Mouse (Mus musculus): ENCODE measurements at regions not wholly inside any gene's neighbourhood (a gene's known extent, or its start where the extent isn't known, plus 50 kb on each side); places are given as distances from the start of the nearest gene placed in this dataset.

DNA sequence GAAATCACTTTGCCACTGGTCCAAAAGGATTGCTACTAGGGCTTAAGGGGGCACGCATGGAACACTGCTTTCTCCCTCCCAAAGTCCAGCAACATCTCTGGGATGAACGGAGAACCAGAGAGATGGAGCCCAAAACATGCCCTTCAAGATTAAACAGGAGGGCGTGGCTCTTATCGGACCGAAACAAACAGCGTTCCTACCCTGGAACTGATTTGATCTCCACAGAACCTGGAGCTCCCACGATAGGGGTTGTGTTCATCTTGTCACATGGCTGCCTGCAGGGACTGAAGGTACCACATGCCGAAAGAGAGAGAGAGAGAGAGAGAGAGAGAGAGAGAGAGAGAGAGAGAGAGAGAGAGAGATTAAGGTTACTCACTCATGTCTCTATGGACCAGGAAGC, 120.7 kb downstream of the Gm4791 start:
- no peaks in the 10 kb centered on the region for H3K27me3 ChIP-seq (replicated peaks; ENCODE audit: control insufficient read depth, insufficient read depth, low read length)

DNA sequence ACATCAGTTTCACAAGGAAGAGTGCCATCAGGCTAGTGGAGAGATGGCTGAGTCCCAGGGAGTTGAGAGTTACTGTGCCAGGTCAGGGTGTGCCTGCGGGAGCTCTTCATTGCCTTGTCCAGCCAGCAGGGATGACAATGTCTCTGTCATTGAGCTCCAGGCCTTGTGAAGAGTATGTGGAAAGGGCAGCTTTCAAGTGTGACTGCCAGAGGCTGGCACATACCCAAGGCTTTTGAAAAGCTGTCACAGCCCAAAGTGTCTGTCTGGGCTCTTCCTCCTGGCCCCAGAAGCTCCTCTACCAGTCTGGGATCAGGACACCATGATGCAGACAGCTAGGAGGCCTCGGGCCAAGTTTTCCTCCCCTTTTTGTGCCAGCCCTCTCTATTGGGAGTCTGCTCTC, 124.6 kb downstream of the Gm4791 start:
- no peak for ATAC-seq (ENCODE audit: low read depth)
- WGBS = 95% methylated on average over 2 of the region's 2 CpGs

More for the DNA sequence above, 120.7 kb downstream of the Gm4791 start:
- Histone ChIP-seq H3K4me3 (ENCODE audit: low read depth, low read length) (no peak overlapping the region), H3K9me3 (ENCODE audit: control insufficient read depth, low read length) (no peaks in the 10 kb centered on the region), H3K4me1 (ENCODE audit: control insufficient read depth, insufficient read depth, low read length) (no peaks in the 10 kb centered on the region), H3K36me3 (ENCODE audit: control insufficient read depth, insufficient read depth, low read length) (no peaks in the 10 kb centered on the region), H3K27ac (replicated peaks; ENCODE audit: low read depth, low read length) (no peak overlapping the region), H3K4me2 (ENCODE audit: low read depth, low read length) (no peak overlapping the region), H3K9ac (ENCODE audit: low read depth, low read length) (no peak overlapping the region)
- DNase-seq (ENCODE audit: low spot score) (no peak), ATAC-seq (ENCODE audit: low read depth) (no peak)
- 73% methylated on average over 8 of the region's 8 CpGs for WGBS

DNA sequence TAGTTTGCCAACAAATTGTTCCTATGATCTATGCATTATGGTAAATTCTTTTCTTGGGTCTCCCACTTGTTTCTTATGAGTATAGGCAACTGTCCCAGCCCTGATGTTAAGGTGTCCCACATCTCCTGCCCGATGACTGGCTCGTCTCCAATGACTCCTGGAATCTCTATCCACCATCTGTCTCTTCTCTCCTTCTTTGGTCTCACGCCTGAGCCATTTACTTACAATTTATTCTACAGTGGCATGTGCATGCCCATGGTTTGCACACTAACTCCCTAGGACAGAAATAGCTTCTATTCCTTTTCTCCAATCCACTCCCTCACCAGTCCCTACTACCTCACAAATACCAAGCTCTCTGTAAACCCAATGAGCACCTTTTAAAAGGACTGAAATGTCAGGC, 127.0 kb downstream of the Gm4791 start:
- H3K4me2 ChIP-seq (ENCODE audit: low read depth, low read length) = no peak overlapping the region
- H3K9me3 ChIP-seq (ENCODE audit: control insufficient read depth, low read length) = no peaks in the 10 kb centered on the region
- ATAC-seq (ENCODE audit: low read depth) (no peak), DNase-seq (ENCODE audit: low spot score) (no peak)
- H3K9ac ChIP-seq (ENCODE audit: low read depth, low read length) = no peak overlapping the region
- no peaks in the 10 kb centered on the region for H3K36me3 ChIP-seq (ENCODE audit: control insufficient read depth, insufficient read depth, low read length)
- no peak overlapping the region for H3K4me3 ChIP-seq (ENCODE audit: low read depth, low read length)
- WGBS = 81% methylated on average over 3 of the region's 3 CpGs
- no peak overlapping the region for H3K27ac ChIP-seq (replicated peaks; ENCODE audit: low read depth, low read length)
- H3K4me1 ChIP-seq (ENCODE audit: control insufficient read depth, insufficient read depth, low read length) = no peaks in the 10 kb centered on the region
- H3K27me3 ChIP-seq (replicated peaks; ENCODE audit: control insufficient read depth, insufficient read depth, low read length) = no peaks in the 10 kb centered on the region

More for the DNA sequence above, 124.6 kb downstream of the Gm4791 start:
- no peak for DNase-seq (ENCODE audit: low spot score)
- Histone ChIP-seq H3K4me3 (ENCODE audit: low read depth, low read length) (no peak overlapping the region), H3K36me3 (ENCODE audit: control insufficient read depth, insufficient read depth, low read length) (no peaks in the 10 kb centered on the region), H3K27ac (replicated peaks; ENCODE audit: low read depth, low read length) (no peak overlapping the region), H3K27me3 (replicated peaks; ENCODE audit: control insufficient read depth, insufficient read depth, low read length) (no peaks in the 10 kb centered on the region), H3K9me3 (ENCODE audit: control insufficient read depth, low read length) (no peaks in the 10 kb centered on the region), H3K4me2 (ENCODE audit: low read depth, low read length) (no peak overlapping the region), H3K9ac (ENCODE audit: low read depth, low read length) (no peak overlapping the region), H3K4me1 (ENCODE audit: control insufficient read depth, insufficient read depth, low read length) (no peaks in the 10 kb centered on the region)

DNA sequence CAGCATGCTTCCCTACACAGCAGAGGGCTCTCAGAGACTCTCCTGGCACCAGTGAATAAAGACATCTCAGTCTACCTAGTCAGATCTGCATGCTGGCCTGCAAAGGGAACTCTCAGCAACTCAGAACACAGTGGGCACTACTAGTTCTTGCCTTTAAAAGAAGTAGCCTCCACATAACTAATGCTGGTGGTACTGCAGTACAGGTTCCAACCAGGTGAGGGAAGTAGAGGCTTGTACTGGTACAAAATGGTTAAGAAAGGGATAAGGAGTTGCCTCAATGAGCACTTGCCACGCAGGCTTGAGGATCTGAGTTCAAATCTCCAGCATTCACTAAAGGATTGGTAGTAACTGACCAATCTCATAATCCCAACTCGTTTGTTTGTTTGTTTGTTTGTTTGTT, 127.7 kb downstream of the Gm4791 start:
- no peak overlapping the region for H3K27ac ChIP-seq (replicated peaks; ENCODE audit: low read depth, low read length)
- no peaks in the 10 kb centered on the region for H3K27me3 ChIP-seq (replicated peaks; ENCODE audit: control insufficient read depth, insufficient read depth, low read length)
- H3K4me2 ChIP-seq (ENCODE audit: low read depth, low read length) = no peak overlapping the region
- 68% methylated on average over 2 of the region's 2 CpGs for WGBS
- H3K4me3 ChIP-seq (ENCODE audit: low read depth, low read length) = no peak overlapping the region
- H3K9me3 ChIP-seq (ENCODE audit: control insufficient read depth, low read length) = no peaks in the 10 kb centered on the region
- DNase-seq (ENCODE audit: low spot score) (no peak), ATAC-seq (ENCODE audit: low read depth) (no peak)
- H3K36me3 ChIP-seq (ENCODE audit: control insufficient read depth, insufficient read depth, low read length) = no peaks in the 10 kb centered on the region
- no peaks in the 10 kb centered on the region for H3K4me1 ChIP-seq (ENCODE audit: control insufficient read depth, insufficient read depth, low read length)
- no peak overlapping the region for H3K9ac ChIP-seq (ENCODE audit: low read depth, low read length)

DNA sequence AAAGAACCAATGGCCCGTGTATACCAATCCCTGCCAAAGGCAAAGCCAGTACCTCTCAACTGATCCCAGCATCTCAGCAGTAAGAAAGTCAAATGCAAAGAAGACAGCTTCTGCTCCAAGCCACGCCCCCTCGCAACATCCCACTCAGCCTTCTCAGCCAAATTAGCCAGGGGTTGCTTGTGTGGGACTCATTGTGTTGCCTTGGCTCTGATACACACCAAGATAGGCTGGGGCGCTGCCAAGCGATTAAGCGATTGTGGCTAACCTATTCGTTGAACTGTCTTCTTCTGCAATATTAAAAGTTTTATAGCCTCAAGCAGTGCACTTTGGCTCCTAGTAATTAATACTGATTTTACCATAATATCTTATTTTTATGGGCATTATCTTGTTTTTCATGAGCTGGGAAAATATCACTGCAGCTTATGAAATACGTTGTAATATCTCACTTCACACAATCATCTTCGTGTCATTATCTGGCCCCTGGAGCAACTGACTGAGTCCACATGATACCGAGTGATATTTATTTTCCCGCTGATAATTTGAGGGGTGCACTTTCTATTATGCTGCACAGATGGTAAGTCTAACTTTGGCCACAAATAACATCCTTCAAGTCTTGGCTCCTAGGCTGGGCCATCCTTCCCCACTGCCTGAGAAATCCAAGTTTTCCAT, 129.3 kb downstream of the Gm4791 start:
- no peak for DNase-seq (ENCODE audit: low spot score)
- H3K4me1 ChIP-seq (ENCODE audit: control insufficient read depth, insufficient read depth, low read length) = no peaks in the 10 kb centered on the region
- 89% methylated on average over 11 of the region's 11 CpGs for WGBS

DNA sequence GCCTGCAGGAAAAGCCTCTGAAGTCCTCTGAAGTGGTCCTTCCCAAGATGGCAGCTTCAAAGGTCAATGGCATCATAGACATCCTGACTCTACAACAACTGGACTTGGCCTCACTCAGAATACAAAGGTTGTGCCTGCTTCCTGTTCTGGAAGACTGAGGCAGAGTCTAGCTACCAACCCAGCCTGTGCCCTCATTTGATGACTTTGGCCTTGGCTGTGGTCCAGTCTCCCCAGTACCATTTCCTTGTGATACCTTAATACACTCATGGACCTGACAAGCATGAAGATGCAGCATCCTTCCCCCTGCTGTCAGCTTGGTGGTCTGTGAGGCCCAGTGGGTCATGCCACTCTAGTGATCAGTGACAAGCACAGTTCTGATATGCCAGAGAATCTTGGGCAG, 130.6 kb downstream of the Gm4791 start:
- ATAC-seq (ENCODE audit: low read depth) (no peak), DNase-seq (ENCODE audit: low spot score) (no peak)
- no peaks in the 10 kb centered on the region for H3K9me3 ChIP-seq (ENCODE audit: control insufficient read depth, low read length)
- no peak overlapping the region for H3K4me3 ChIP-seq (ENCODE audit: low read depth, low read length)
- no peak overlapping the region for H3K4me2 ChIP-seq (ENCODE audit: low read depth, low read length)
- no peaks in the 10 kb centered on the region for H3K36me3 ChIP-seq (ENCODE audit: control insufficient read depth, insufficient read depth, low read length)
- no peak overlapping the region for H3K27ac ChIP-seq (replicated peaks; ENCODE audit: low read depth, low read length)
- no peaks in the 10 kb centered on the region for H3K27me3 ChIP-seq (replicated peaks; ENCODE audit: control insufficient read depth, insufficient read depth, low read length)
- no peaks in the 10 kb centered on the region for H3K4me1 ChIP-seq (ENCODE audit: control insufficient read depth, insufficient read depth, low read length)
- H3K9ac ChIP-seq (ENCODE audit: low read depth, low read length) = no peak overlapping the region

More for the DNA sequence above, 129.3 kb downstream of the Gm4791 start:
- no peaks in the 10 kb centered on the region for H3K36me3 ChIP-seq (ENCODE audit: control insufficient read depth, insufficient read depth, low read length)
- H3K4me2 ChIP-seq (ENCODE audit: low read depth, low read length) = no peak overlapping the region
- no peaks in the 10 kb centered on the region for H3K9me3 ChIP-seq (ENCODE audit: control insufficient read depth, low read length)
- no peak for ATAC-seq (ENCODE audit: low read depth)
- no peak overlapping the region for H3K9ac ChIP-seq (ENCODE audit: low read depth, low read length)
- no peak overlapping the region for H3K4me3 ChIP-seq (ENCODE audit: low read depth, low read length)
- no peaks in the 10 kb centered on the region for H3K27me3 ChIP-seq (replicated peaks; ENCODE audit: control insufficient read depth, insufficient read depth, low read length)
- H3K27ac ChIP-seq (replicated peaks; ENCODE audit: low read depth, low read length) = no peak overlapping the region

DNA sequence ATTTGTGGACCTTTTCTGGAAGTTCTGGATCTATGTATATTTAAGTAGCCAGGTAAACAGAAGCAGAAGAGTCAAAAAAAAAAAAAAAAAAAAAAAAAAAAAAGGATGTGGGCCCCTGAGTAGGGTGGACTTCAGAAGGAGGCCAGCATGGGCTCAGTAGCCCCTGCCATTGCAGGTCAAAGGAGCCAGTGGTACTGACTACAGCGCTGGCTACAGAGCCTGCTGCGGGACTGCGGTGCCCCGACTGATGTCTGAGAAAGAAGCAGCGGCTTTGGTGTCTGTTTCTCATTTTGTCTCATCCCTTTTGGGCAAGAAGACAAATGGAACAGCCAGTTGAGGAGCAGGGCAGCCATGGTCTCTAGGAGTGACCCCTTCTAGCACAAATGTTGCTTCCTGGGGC, 134.9 kb downstream of the Gm4791 start:
- no peaks in the 10 kb centered on the region for H3K36me3 ChIP-seq (ENCODE audit: control insufficient read depth, insufficient read depth, low read length)
- ATAC-seq (ENCODE audit: low read depth) = no peak

DNA sequence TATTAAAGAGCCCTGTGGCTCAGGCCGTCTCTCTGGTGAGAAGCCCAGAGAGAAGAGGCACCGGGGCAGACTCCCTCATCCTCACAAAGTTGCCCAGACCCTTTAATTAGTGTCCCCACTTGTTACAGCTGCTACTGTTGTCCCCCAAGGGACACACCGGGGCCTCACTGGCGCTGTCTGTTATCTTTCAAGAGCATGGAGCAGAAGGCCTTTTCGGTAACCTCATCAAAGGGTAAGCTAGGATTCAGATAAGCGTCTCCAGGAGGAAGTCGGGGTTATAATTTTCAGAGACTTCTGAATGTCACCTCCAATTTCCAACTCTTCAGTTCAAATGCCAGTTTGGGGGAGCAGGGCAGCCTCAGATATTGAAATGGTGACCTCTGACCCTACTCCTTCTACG, 135.3 kb downstream of the Gm4791 start:
- ATAC-seq (ENCODE audit: low read depth) = no peak
- 54% methylated on average over 8 of the region's 8 CpGs for WGBS

More for the DNA sequence above, 134.9 kb downstream of the Gm4791 start:
- Histone ChIP-seq H3K4me1 (ENCODE audit: control insufficient read depth, insufficient read depth, low read length) (no peaks in the 10 kb centered on the region), H3K9ac (ENCODE audit: low read depth, low read length) (no peak overlapping the region), H3K9me3 (ENCODE audit: control insufficient read depth, low read length) (no peaks in the 10 kb centered on the region), H3K27me3 (replicated peaks; ENCODE audit: control insufficient read depth, insufficient read depth, low read length) (no peaks in the 10 kb centered on the region), H3K4me2 (ENCODE audit: low read depth, low read length) (no peak overlapping the region), H3K27ac (replicated peaks; ENCODE audit: low read depth, low read length) (no peak overlapping the region), H3K4me3 (ENCODE audit: low read depth, low read length) (no peak overlapping the region)
- DNase-seq (ENCODE audit: low spot score) = no peak
- 73% methylated on average over 5 of the region's 5 CpGs for WGBS

DNA sequence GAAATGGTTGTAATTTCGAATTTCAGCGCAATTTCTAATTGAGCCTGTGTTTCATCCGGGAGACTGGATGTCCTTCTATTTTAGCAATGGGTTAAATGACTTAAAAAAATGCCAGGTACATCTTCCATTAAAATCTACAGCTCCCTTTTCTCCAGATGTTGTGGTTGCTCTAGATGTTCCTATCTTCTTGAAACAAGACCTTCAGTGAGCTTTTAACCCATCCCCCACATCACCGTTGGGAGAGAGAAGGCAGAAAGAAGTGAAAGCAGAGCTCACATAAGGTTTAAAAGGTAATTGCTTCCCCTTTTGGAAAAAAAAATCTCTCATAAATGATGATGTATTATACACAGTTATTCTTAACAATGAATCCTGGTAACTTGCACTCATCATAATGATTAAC, 135.9 kb downstream of the Gm4791 start:
- DNase-seq (ENCODE audit: low spot score) (no peak), ATAC-seq (ENCODE audit: low read depth) (no peak)
- Histone ChIP-seq H3K4me1 (ENCODE audit: control insufficient read depth, insufficient read depth, low read length) (no peaks in the 10 kb centered on the region), H3K9ac (ENCODE audit: low read depth, low read length) (no peak overlapping the region), H3K4me2 (ENCODE audit: low read depth, low read length) (no peak overlapping the region), H3K27me3 (replicated peaks; ENCODE audit: control insufficient read depth, insufficient read depth, low read length) (no peaks in the 10 kb centered on the region), H3K36me3 (ENCODE audit: control insufficient read depth, insufficient read depth, low read length) (no peaks in the 10 kb centered on the region), H3K4me3 (ENCODE audit: low read depth, low read length) (no peak overlapping the region), H3K27ac (replicated peaks; ENCODE audit: low read depth, low read length) (no peak overlapping the region), H3K9me3 (ENCODE audit: control insufficient read depth, low read length) (no peaks in the 10 kb centered on the region)
- 67% methylated on average over 4 of the region's 4 CpGs for WGBS

More for the DNA sequence above, 135.3 kb downstream of the Gm4791 start:
- Histone ChIP-seq H3K36me3 (ENCODE audit: control insufficient read depth, insufficient read depth, low read length) (no peaks in the 10 kb centered on the region), H3K4me2 (ENCODE audit: low read depth, low read length) (no peak overlapping the region), H3K27me3 (replicated peaks; ENCODE audit: control insufficient read depth, insufficient read depth, low read length) (no peaks in the 10 kb centered on the region), H3K4me3 (ENCODE audit: low read depth, low read length) (no peak overlapping the region), H3K9ac (ENCODE audit: low read depth, low read length) (no peak overlapping the region), H3K9me3 (ENCODE audit: control insufficient read depth, low read length) (no peaks in the 10 kb centered on the region), H3K27ac (replicated peaks; ENCODE audit: low read depth, low read length) (no peak overlapping the region), H3K4me1 (ENCODE audit: control insufficient read depth, insufficient read depth, low read length) (no peaks in the 10 kb centered on the region)
- DNase-seq (ENCODE audit: low spot score) = no peak

Data from embryonic facial prominence, embryonic 14.5 days (tissue).